Mouse (Mus musculus) brown adipose tissue, adult 24 weeks (tissue): ENCODE measurements around the gene Slc4a2. TPM values are rescaled to one million over a fixed set of nuclear protein-coding genes. Genes with fewer than 3 reads are reported as not detected.
"Not testable (repeated sequence)": the region's sequence is repeated elsewhere in the genome, so short reads cannot be mapped to it uniquely, and the experiment has no call there.

Experiments
- H3K27ac ChIP-seq: fragments of 200-500 bp; replicated peaks from 2 replicates; pipeline ENCODE4 v1.5.1; 2012; ENCODE audit warnings: low read depth, mild to moderate bottlenecking, low read length
- H3K4me1 ChIP-seq: fragments of 200-500 bp; 2 replicates; pipeline ENCODE4 v1.6.1; 2012; ENCODE audit warnings: low read length, mixed read lengths; ENCODE audit not compliant: control insufficient read depth, insufficient read depth, insufficient read length
- H3K4me3 ChIP-seq: fragments of 200-500 bp; 2 replicates; pipeline ENCODE4 v1.5.1; 2012; ENCODE audit warnings: low read depth, mild to moderate bottlenecking, low read length, moderate library complexity; ENCODE audit not compliant: insufficient read depth
- polyA plus RNA-seq: library from polyadenylated mRNA; stranded (reverse); fragments of >200 nt; gene quantifications from 2 replicates; pipeline ENCODE4 v1.2.4, GENCODE M21; 2012; ENCODE audit not compliant: missing spikeins, insufficient read depth, insufficient read length

Slc4a2 gene
- polyA plus RNA-seq, 1 experiment, result 8.2 TPM

GRCm38 (mm10) chr5:24388246-24388915, 35.3 kb upstream of the Slc4a2 start:
- peaks cover 15% of the 10 kb centered on the region for H3K4me1 ChIP-seq
- H3K27ac ChIP-seq, result no peak overlapping the region
- peak overlapping the region; percentile 48 for H3K4me3 ChIP-seq

GRCm38 (mm10) chr5:24389011-24389657, 34.5 kb upstream of the Slc4a2 start:
- Histone ChIP-seq H3K4me3 (no peak overlapping the region), H3K27ac (no peak overlapping the region; the same call in 1 of the 2 replicates), H3K4me1 (peaks cover 10% of the 10 kb centered on the region)

GRCm38 (mm10) chr5:24389658-24390020, 34.0 kb upstream of the Slc4a2 start:
- Histone ChIP-seq H3K4me1 (peaks cover 10% of the 10 kb centered on the region), H3K4me3 (no peak overlapping the region), H3K27ac (no peak overlapping the region; the same call in 1 of the 2 replicates)

DNA sequence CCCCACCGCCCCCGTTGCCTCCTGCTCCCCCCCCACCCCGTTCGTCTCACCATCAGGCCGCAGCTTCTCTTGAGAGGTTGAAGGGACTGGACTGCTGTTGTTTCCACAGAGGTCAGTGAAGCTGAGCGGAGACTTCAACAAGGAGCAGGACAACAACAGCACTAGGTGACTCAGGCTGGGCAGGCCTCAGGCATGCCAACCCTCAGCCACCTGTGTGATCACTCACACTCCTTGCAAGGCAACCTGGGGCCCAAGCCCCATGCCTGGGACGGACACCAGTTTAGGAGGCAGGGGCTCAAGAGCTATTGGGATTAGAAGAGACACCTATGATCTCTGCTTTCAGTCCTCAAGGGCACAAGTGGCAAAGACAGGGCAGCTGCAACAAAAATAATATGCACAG, 31.8 kb upstream of the Slc4a2 start, which contains the start of gene Atg9b:
Gene Atg9b, minus strand, starts transcription at position 280 of the 400 bp plus-strand sequence.
- H3K27ac ChIP-seq, result no peak within 1 kb of the TSS

DNA sequence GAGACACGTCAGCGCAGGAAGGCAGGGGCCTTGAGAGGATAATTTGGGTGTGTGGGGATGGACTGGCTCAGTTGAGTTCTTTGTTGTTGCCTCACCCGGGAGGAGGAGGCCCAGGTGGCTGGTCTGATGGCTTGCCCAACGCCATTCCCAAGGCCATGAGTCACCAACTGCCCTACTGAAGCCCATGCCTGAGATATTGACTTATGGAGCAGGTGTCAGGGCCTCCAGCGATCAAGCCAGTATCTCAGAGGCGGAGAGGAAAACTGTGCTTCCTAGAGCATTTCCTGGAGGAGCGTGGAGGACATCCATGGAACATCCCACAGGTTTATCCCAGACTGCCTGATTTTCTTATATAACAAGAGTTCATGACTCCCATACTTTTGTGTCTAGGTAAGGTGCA, 30.9 kb upstream of the Slc4a2 start:
- no peak overlapping the region for H3K4me3 ChIP-seq
- H3K27ac ChIP-seq, result no peak overlapping the region
- peaks cover 2% of the 10 kb centered on the region for H3K4me1 ChIP-seq

More for the DNA sequence above, 31.8 kb upstream of the Slc4a2 start, which contains the start of gene Atg9b:
- no peak within 1 kb of the TSS for H3K4me3 ChIP-seq
- H3K4me1 ChIP-seq, result peaks cover 5% of the 10 kb centered on the region

- Histone ChIP-seq H3K4me1 (peaks cover 2% of the 10 kb centered on the region), H3K4me3 (peak within 1 kb of the TSS; percentile 76), H3K27ac (peak within 1 kb of the TSS; percentile 94)
These were observed 30.1 kb upstream of the Slc4a2 start, which contains the start of gene Abcb8 for GRCm38 (mm10) chr5:24393392-24393997. TSS of gene Abcb8 (plus strand) at chr5:24393663.

DNA sequence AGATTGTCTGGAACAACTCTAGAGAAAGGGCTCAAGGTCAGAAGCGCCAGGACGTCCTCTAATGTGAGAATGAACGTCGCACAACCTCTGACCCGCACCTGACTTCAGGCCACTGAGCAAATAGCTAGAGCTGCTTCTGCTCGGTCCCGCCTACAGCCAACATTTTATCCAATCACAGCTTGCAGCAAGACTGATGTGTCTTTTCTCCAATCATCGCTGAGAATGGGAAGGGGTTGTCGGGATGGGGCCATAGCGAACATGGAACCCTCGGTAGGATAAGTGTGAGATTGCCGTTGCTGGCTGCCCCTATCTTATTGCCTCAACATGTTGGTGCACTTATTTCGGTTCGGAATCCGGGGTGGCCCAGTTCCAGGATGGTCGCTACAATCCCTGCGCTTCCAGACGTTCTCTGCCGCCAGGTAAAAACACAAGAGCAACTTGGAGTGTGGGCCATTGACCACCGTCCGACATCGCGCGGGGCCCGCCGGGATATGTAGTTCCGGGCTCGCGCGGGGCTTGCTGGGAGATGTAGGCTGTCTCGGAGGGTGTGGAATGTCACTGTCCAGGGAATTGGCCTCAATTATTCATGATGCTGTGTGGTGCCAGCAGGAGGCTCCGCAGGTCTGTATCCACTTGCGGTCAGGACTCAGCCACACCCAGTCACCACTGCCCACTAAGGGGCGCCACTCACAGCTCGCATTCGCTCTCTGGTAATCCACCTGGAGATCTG, 29.3 kb upstream of the Slc4a2 start:
- peak overlapping the region; percentile 76 for H3K4me3 ChIP-seq
- peak overlapping the region; percentile 94 for H3K27ac ChIP-seq
- H3K4me1 ChIP-seq, result peaks cover 2% of the 10 kb centered on the region; the same call in 1 of the 2 replicates

DNA sequence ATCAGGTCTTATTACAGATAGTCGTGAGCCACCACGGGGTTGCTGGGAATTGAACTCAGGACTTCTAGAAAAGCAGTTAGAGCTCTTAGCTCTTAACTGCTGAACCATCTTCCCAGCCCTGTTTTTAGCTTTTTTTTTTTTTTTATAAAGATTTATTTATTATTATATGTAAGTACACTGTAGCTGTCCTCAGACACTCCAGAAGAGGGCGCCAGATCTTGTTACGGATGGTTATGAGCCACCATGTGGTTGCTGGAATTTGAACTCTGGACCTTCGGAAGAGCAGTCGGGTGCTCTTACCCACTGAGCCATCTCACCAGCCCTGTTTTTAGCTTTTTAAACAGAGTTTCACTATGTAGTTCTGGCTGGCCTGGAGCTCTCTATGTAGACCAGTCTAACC, 27.4 kb upstream of the Slc4a2 start:
- H3K27ac ChIP-seq, H3K4me1 ChIP-seq, H3K4me3 ChIP-seq: not testable (repeated sequence)

DNA sequence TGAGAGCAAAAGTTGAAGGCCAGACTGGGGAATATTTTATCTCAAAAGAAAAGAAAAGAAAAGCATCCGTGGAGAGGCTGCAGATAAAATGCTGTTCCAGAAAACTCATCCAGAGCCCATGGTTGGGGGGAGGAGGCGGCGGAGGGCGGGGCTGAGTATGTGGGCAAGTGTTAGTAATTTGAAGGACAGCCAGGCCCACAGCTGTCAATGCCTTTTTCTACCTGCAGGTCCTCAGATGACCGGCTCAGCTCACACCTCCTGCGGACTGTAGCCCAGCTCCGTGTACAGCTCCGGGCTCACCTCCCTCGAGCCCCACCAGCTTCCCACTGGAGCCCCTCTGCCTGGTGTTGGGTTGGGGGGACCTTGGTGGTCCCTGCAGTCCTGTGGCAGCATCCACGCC, 24.0 kb upstream of the Slc4a2 start:
- Histone ChIP-seq H3K27ac (no peak overlapping the region), H3K4me3 (no peak overlapping the region)

DNA sequence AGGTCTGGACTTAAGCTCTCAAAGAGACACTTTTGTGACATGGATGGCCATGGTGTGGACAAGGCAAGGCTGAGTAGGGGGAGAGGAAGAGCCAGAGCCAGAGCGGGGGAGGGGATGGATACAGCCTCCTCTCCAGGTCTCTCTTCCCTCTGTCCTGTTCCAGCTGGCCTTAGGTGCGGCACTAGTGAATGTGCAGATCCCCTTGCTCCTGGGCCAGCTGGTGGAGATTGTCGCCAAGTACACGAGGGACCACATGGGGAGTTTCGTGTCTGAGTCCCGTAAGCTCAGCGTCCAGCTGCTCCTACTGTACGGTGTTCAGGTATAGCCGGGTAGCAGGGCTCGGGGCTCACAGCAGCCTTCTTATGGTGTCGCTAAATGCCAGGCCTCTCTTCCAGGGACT, 23.3 kb upstream of the Slc4a2 start:
- Histone ChIP-seq H3K27ac (no peak overlapping the region), H3K4me3 (no peak overlapping the region), H3K4me1 (no peaks in the 10 kb centered on the region)

More for the DNA sequence above, 24.0 kb upstream of the Slc4a2 start:
- no peaks in the 10 kb centered on the region for H3K4me1 ChIP-seq

GRCm38 (mm10) chr5:24400911-24401605, 22.6 kb upstream of the Slc4a2 start:
- Histone ChIP-seq H3K27ac (no peak overlapping the region), H3K4me3 (no peak overlapping the region)

DNA sequence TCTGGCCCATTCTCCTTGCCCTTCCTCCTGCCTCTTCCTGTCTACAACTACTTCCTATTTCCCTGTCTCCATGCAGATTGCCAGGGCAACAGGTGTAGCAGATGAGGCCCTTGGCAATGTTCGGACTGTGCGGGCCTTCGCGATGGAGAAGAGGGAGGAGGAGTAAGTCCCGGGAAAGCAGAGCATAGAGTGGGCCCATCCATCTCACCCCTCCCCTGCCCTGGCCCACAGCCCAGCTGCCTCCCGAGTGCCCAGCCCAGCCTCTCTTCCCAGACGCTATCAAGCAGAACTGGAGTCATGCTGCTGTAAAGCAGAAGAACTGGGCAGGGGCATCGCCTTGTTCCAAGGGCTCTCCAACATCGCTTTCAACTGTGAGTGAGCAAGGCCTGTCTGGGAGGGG, 21.7 kb upstream of the Slc4a2 start:
- Histone ChIP-seq H3K27ac (no peak overlapping the region), H3K4me3 (no peak overlapping the region), H3K4me1 (no peaks in the 10 kb centered on the region)

More at GRCm38 (mm10) chr5:24400911-24401605, 22.6 kb upstream of the Slc4a2 start:
- H3K4me1 ChIP-seq, result no peaks in the 10 kb centered on the region

DNA sequence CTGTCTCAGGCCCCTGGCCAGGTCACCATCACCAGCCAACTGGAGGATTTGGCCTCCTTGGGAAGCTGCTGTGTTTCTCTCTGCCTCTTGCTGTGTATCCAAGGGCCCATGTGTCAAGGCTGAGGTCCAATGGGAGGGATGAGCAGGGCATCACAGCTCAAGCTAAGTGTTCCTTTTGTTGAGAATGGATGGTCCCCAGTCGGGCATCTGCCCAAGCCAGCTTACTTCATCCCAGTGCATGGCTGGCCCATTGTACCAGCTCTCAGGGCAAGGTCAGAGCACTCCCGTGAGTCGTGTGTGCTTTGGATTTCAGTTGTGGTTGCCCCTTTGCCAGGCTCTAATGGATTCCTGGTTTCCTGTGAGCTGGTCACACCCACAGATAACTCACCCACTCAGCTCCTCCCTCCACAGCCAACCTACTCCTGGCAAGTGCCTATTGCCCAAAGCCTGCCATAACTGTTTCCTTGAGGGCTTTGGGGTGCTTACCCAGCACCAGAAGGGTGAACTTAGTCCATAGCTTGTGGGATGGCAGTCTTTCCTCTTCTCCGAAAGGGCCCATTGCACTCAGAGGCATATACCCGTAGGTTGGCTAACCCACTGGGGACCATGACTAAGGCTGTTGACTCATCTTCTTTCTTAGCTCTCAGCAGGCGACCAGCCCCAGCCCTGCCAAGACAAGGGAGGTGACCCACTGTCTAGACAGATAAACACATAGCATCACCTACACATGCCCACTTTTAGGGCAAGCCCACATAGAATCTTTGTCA, 18.9 kb upstream of the Slc4a2 start:
- H3K27ac ChIP-seq, result no peak overlapping the region
- H3K4me1 ChIP-seq, result no peaks in the 10 kb centered on the region; the same call in 1 of the 2 replicates
- H3K4me3 ChIP-seq, result no peak overlapping the region

- H3K27ac ChIP-seq, result no peak overlapping the region
- no peak overlapping the region for H3K4me3 ChIP-seq
These were observed 18.2 kb upstream of the Slc4a2 start for GRCm38 (mm10) chr5:24405389-24405876.

More at GRCm38 (mm10) chr5:24405389-24405876, 18.2 kb upstream of the Slc4a2 start:
- H3K4me1 ChIP-seq, result no peaks in the 10 kb centered on the region; the same call in 1 of the 2 replicates
